Mouse (Mus musculus) lung, embryonic 15.5 days (tissue): ENCODE data around the gene Setd3. TPM values are rescaled to one million over a fixed set of nuclear protein-coding genes. Genes with fewer than 3 reads are reported as not detected.

ENCODE experiments used
- ATAC-seq: fragments of 200-750 bp; cut with Nextera tagmentation; 2 replicates; pipeline ENCODE4 v1.8.0; 2017; ENCODE audit warnings: moderate number of reproducible peaks, borderline replicate concordance; ENCODE audit not compliant: low FRiP score, low TSS enrichment; ENCODE audit errors: extremely low read depth
- H3K27ac ChIP-seq: fragments of 300-500 bp; sonication (generic); 2 replicates; pipeline ENCODE4 v1.5.1; 2015; ENCODE audit warnings: moderate library complexity, mild to moderate bottlenecking, inconsistent platforms
- H3K27me3 ChIP-seq: fragments of 300-500 bp; sonication (generic); 2 replicates; pipeline ENCODE4 v1.6.1; 2015; ENCODE audit warnings: inconsistent platforms
- H3K36me3 ChIP-seq: fragments of 300-500 bp; sonication (generic); 2 replicates; pipeline ENCODE4 v1.6.1; 2015; ENCODE audit warnings: inconsistent platforms
- H3K4me1 ChIP-seq: fragments of 300-500 bp; sonication (generic); 2 replicates; pipeline ENCODE4 v1.6.1; 2015; ENCODE audit warnings: inconsistent platforms
- H3K4me2 ChIP-seq: fragments of 300-500 bp; sonication (generic); 2 replicates; pipeline ENCODE4 v1.6.1; 2015; ENCODE audit warnings: inconsistent platforms, mild to moderate bottlenecking, moderate library complexity
- H3K4me3 ChIP-seq: fragments of 300-500 bp; sonication (generic); 2 replicates; pipeline ENCODE4 v1.5.1; 2015; ENCODE audit warnings: mild to moderate bottlenecking, inconsistent platforms
- H3K9ac ChIP-seq: fragments of 300-500 bp; sonication (generic); 2 replicates; pipeline ENCODE4 v1.6.1; 2015; ENCODE audit warnings: inconsistent platforms
- H3K9me3 ChIP-seq: fragments of 300-500 bp; sonication (generic); 2 replicates; pipeline ENCODE4 v1.6.1; 2016; ENCODE audit warnings: inconsistent platforms
- WGBS: fragments of 180-500 bp; shearing (Covaris S2); methylation state at CpG from one replicate; pipeline ENCODE4 v1.1.7; 2015; 5-methylcytosine and 5-hydroxymethylcytosine counted together
- polyA plus RNA-seq: library from polyadenylated mRNA; unstranded; fragments of >200 nt; fragmentation: Nextera tagmentation; extraction: Ambion mirVana; gene quantifications from 2 replicates; pipeline ENCODE4 v1.2.1, GENCODE M21; 2015

The Setd3 gene
- polyA plus RNA-seq, 1 experiment from 2014 or later = 87.2 TPM

- Histone ChIP-seq H3K4me1 (no peaks in the 10 kb centered on the region), H3K9me3 (no peaks in the 10 kb centered on the region), H3K4me2 (no peak overlapping the region), H3K27me3 (no peaks in the 10 kb centered on the region), H3K9ac (no peak overlapping the region), H3K27ac (no peak overlapping the region), H3K36me3 (no peaks in the 10 kb centered on the region), H3K4me3 (no peak overlapping the region)
- 37% methylated on average over 9 of the region's 9 CpGs for WGBS
- no peak for ATAC-seq
Observed at GRCm38 (mm10) chr12:108064396-108064998, 114.6 kb downstream of the Setd3 start.

GRCm38 (mm10) chr12:108063986-108064385 is 115.1 kb downstream of the Setd3 start:
- no peaks in the 10 kb centered on the region for H3K27me3 ChIP-seq
- no peak for ATAC-seq
- H3K36me3 ChIP-seq = no peaks in the 10 kb centered on the region
- WGBS = 31% methylated on average over 6 of the region's 6 CpGs
- no peak overlapping the region for H3K27ac ChIP-seq
- H3K9ac ChIP-seq = no peak overlapping the region
- no peak overlapping the region for H3K4me2 ChIP-seq
- no peaks in the 10 kb centered on the region for H3K4me1 ChIP-seq
- no peaks in the 10 kb centered on the region for H3K9me3 ChIP-seq
- H3K4me3 ChIP-seq = no peak overlapping the region

GRCm38 (mm10) chr12:108062137-108062536 is 117.0 kb downstream of the Setd3 start:
- Histone ChIP-seq H3K9ac (no peak overlapping the region), H3K4me2 (no peak overlapping the region), H3K4me1 (no peaks in the 10 kb centered on the region), H3K27ac (no peak overlapping the region), H3K4me3 (no peak overlapping the region), H3K36me3 (no peaks in the 10 kb centered on the region), H3K27me3 (no peaks in the 10 kb centered on the region), H3K9me3 (no peaks in the 10 kb centered on the region)
- no peak for ATAC-seq
- WGBS = 34% methylated on average over 5 of the region's 5 CpGs

- Histone ChIP-seq H3K9me3 (no peaks in the 10 kb centered on the region), H3K4me2 (no peak overlapping the region), H3K36me3 (no peaks in the 10 kb centered on the region), H3K27me3 (no peaks in the 10 kb centered on the region), H3K4me3 (no peak overlapping the region), H3K9ac (no peak overlapping the region), H3K27ac (no peak overlapping the region), H3K4me1 (no peaks in the 10 kb centered on the region)
- ATAC-seq = no peak
- WGBS = 60% methylated on average over 7 of the region's 7 CpGs
Observed at GRCm38 (mm10) chr12:108061661-108062060, 117.5 kb downstream of the Setd3 start.

Other genes starting within 250 kb of the Setd3 start
- gene Bcl11b, start 175.7 kb downstream of the Setd3 start, polyA plus RNA-seq = 3.4 and 5.2 TPM in 2 replicates
- gene Ccnk, start 265 bp upstream of the Setd3 start, polyA plus RNA-seq = 3.0 and 3.3 TPM in 2 replicates
- 4.9 and 6.1 TPM in 2 replicates for gene Ccdc85c, start 96.1 kb upstream of the Setd3 start, polyA plus RNA-seq
- gene Hhipl1, start 127.0 kb upstream of the Setd3 start, polyA plus RNA-seq = 0.89 and 1.0 TPM in 2 replicates
- gene Cyp46a1, start 155.1 kb upstream of the Setd3 start, polyA plus RNA-seq = 6.3 and 6.6 TPM in 2 replicates
- 107 and 117 TPM in 2 replicates for gene Eml1, start 191.6 kb upstream of the Setd3 start, polyA plus RNA-seq